Mouse (Mus musculus): ENCODE measurements around the gene Spata17. TPM values are rescaled to one million over a fixed set of nuclear protein-coding genes. Genes with fewer than 3 reads are reported as not detected.
"Not testable (repeated sequence)": the region's sequence is repeated elsewhere in the genome, so short reads cannot be mapped to it uniquely, and the experiment has no call there.

Gene Spata17
- total RNA-seq, 2 experiments from 2014 or later = not detected

GRCm38 (mm10) chr1:187209496-187209895 is 5.8 kb downstream of the Spata17 start:
- intact Hi-C loops (cut with DNase I; ENCODE audit: low total_unique reads) = no loop called here
- DNase-seq = no peak

GRCm38 (mm10) chr1:187205506-187205905 is 9.8 kb downstream of the Spata17 start:
- intact Hi-C loops (cut with DNase I; ENCODE audit: low total_unique reads) = no loop called here
- DNase-seq = no peak

GRCm38 (mm10) chr1:187178546-187178945 is 36.7 kb downstream of the Spata17 start:
- intact Hi-C loops (cut with DNase I; ENCODE audit: low total_unique reads) = no loop called here

GRCm38 (mm10) chr1:187175991-187176390 is 39.3 kb downstream of the Spata17 start:
- DNase-seq = no peak
- intact Hi-C loops (cut with DNase I; ENCODE audit: low total_unique reads) = no loop called here

More at GRCm38 (mm10) chr1:187178546-187178945, 36.7 kb downstream of the Spata17 start:
- DNase-seq = no peak

GRCm38 (mm10) chr1:187170361-187170760 is 44.9 kb downstream of the Spata17 start:
- intact Hi-C loops (cut with DNase I; ENCODE audit: low total_unique reads) = no loop called here
- no peak for DNase-seq

- intact Hi-C loops (cut with DNase I; ENCODE audit: low total_unique reads) = no loop called here
- no peak for DNase-seq
Measured at GRCm38 (mm10) chr1:187169646-187170045, 45.6 kb downstream of the Spata17 start.

- DNase-seq = no peak
- intact Hi-C loops (cut with DNase I; ENCODE audit: low total_unique reads) = no loop called here
Measured at GRCm38 (mm10) chr1:187163571-187163970, 51.7 kb downstream of the Spata17 start.

- DNase-seq = no peak
- intact Hi-C loops (cut with DNase I; ENCODE audit: low total_unique reads) = no loop called here
Measured at GRCm38 (mm10) chr1:187155658-187156057, 59.6 kb downstream of the Spata17 start.

GRCm38 (mm10) chr1:187153681-187154080 is 61.6 kb downstream of the Spata17 start:
- DNase-seq = no peak
- intact Hi-C loops (cut with DNase I; ENCODE audit: low total_unique reads) = no loop called here

- intact Hi-C loops (cut with DNase I; ENCODE audit: low total_unique reads) = no loop called here
- no peak for DNase-seq
Measured at GRCm38 (mm10) chr1:187152571-187152970, 62.7 kb downstream of the Spata17 start.

GRCm38 (mm10) chr1:187142984-187143383 is 72.3 kb downstream of the Spata17 start:
- intact Hi-C loops (cut with DNase I; ENCODE audit: low total_unique reads) = no loop called here
- DNase-seq = no peak

- intact Hi-C loops (cut with DNase I; ENCODE audit: low total_unique reads) = no loop called here
- DNase-seq = peak; percentile 18
Measured at GRCm38 (mm10) chr1:187137426-187137825, 77.8 kb downstream of the Spata17 start.

- no peak for DNase-seq
- intact Hi-C loops (cut with DNase I; ENCODE audit: low total_unique reads) = no loop called here
Measured at GRCm38 (mm10) chr1:187135887-187136286, 79.4 kb downstream of the Spata17 start.

GRCm38 (mm10) chr1:187133841-187134240 is 81.4 kb downstream of the Spata17 start:
- intact Hi-C loops (cut with DNase I; ENCODE audit: low total_unique reads) = no loop called here
- no peak for DNase-seq

GRCm38 (mm10) chr1:187132348-187132747 is 82.9 kb downstream of the Spata17 start:
- intact Hi-C loops (cut with DNase I; ENCODE audit: low total_unique reads) = no loop called here
- DNase-seq = no peak

GRCm38 (mm10) chr1:187127548-187127947 is 87.7 kb downstream of the Spata17 start:
- intact Hi-C loops (cut with DNase I; ENCODE audit: low total_unique reads); DNase-seq: not testable (repeated sequence)

GRCm38 (mm10) chr1:187125733-187126132 is 89.5 kb downstream of the Spata17 start:
- intact Hi-C loops (cut with DNase I; ENCODE audit: low total_unique reads) = no loop called here

GRCm38 (mm10) chr1:187124967-187125366 is 90.3 kb downstream of the Spata17 start:
- no peak for DNase-seq
- intact Hi-C loops (cut with DNase I; ENCODE audit: low total_unique reads) = no loop called here

More at GRCm38 (mm10) chr1:187125733-187126132, 89.5 kb downstream of the Spata17 start:
- DNase-seq = no peak

GRCm38 (mm10) chr1:187119300-187119699 is 96.0 kb downstream of the Spata17 start:
- intact Hi-C loops (cut with DNase I; ENCODE audit: low total_unique reads) = no loop called here

GRCm38 (mm10) chr1:187118108-187118507 is 97.2 kb downstream of the Spata17 start:
- intact Hi-C loops (cut with DNase I; ENCODE audit: low total_unique reads) = no loop called here
- DNase-seq = no peak

More at GRCm38 (mm10) chr1:187119300-187119699, 96.0 kb downstream of the Spata17 start:
- DNase-seq = no peak

GRCm38 (mm10) chr1:187113716-187114115 is 101.5 kb downstream of the Spata17 start:
- intact Hi-C loops (cut with DNase I; ENCODE audit: low total_unique reads) = no loop called here

GRCm38 (mm10) chr1:187102130-187102529 is 113.1 kb downstream of the Spata17 start:
- intact Hi-C loops (cut with DNase I; ENCODE audit: low total_unique reads) = no loop called here
- no peak for DNase-seq

More at GRCm38 (mm10) chr1:187113716-187114115, 101.5 kb downstream of the Spata17 start:
- no peak for DNase-seq

Measured in gastrocnemius, postnatal 14 days (tissue).